16 mouse cellular contexts compared by ENCODE assay signal in the genomic region with DNA sequence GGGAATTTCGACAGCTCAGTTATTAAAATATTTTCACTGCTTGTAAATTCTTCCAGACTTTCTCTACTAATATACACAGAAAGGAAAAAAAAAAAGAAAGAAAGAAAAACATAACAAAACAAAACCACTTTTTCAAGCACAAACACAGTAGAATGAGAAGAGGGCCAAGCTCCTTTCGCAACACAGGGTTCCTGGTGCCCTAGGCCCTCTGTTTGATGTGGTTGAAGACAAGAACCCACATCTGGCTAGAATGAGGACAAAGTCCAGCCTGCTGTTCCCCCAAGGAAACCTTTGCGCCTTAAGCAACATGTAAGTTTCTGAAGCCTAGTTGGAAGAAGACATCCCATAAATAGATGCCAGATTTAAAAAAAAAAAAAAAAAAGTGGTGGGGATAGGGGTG.
DNase-seq lines count a peak whose midpoint lies in the region; ATAC-seq and TF ChIP-seq lines count a peak whose summit lies in the region.
"Had no signal": no experiment of that assay in that cellular context is flagged by ENCODE, and none has a peak within 500 bp of the region (broad histone marks: within the 10 kb centered on the region; RNA-seq: fewer than 3 reads in every experiment).

No protein-coding gene starts in this region.

- DNase-seq in kidney, adult 2 months: peak; percentile 52
- DNase-seq in lung, postnatal 0 days (ENCODE audit: low spot score): peak; percentile 25
- DNase-seq in lung, postnatal 14 days: no peak
- DNase-seq in 416B (ENCODE audit: low read depth): peak; percentile 76
- DNase-seq in hindbrain, embryonic 14.5 days (ENCODE audit: low spot score): no peak
- no peak for DNase-seq in hindbrain, embryonic 10.5 days (ENCODE audit: low spot score)
- DNase-seq: adrenal gland, adult 8-10 months; cerebellum, adult 9-10 months; gastrocnemius, postnatal 25 days; liver, postnatal 0 days; thymus, postnatal 14 days had no signal

- H3K4me2 ChIP-seq in kidney, embryonic 16.5 days (replicated peaks; ENCODE audit: low read depth, low read length): no peak overlapping the region
- H3K4me2 ChIP-seq in lung, postnatal 0 days (replicated peaks; ENCODE audit: low read depth, low read length): no peak overlapping the region
- H3K4me2 ChIP-seq in intestine, postnatal 0 days (replicated peaks; ENCODE audit: low read depth): no peak overlapping the region
- H3K4me2 ChIP-seq in hindbrain, embryonic 14.5 days (replicated peaks): no peak overlapping the region
- H3K4me2 ChIP-seq: forebrain, embryonic 15.5 days; midbrain, embryonic 13.5 days had no signal

- H3K4me3 ChIP-seq in kidney, adult 2 months (ENCODE audit: insufficient read depth, low read depth, low read length): no peak overlapping the region
- H3K4me3 ChIP-seq in kidney, embryonic 16.5 days (ENCODE audit: low read length): no peak overlapping the region
- no peak overlapping the region for H3K4me3 ChIP-seq in lung, postnatal 0 days (ENCODE audit: low read depth, low read length)
- H3K4me3 ChIP-seq in intestine, postnatal 0 days (ENCODE audit: low read depth, low read length): no peak overlapping the region
- no peak overlapping the region for H3K4me3 ChIP-seq in hindbrain, embryonic 14.5 days (replicated peaks; ENCODE audit: low read length)
- no peak overlapping the region for H3K4me3 ChIP-seq in hindbrain, embryonic 10.5 days
- H3K4me3 ChIP-seq: erythroblast, embryonic 14.5 days; forebrain, embryonic 15.5 days; midbrain, embryonic 13.5 days had no signal

- TF ChIP-seq EP300 in lung, postnatal 0 days (IDR thresholded peaks at IDR 0.05): no peak

- no peaks in the 10 kb centered on the region for H3K36me3 ChIP-seq in kidney, adult 2 months (ENCODE audit: control insufficient read depth, insufficient read depth, low read length)
- no peaks in the 10 kb centered on the region for H3K36me3 ChIP-seq in kidney, embryonic 16.5 days (ENCODE audit: insufficient read depth, low read length)
- H3K36me3 ChIP-seq in lung, postnatal 0 days (ENCODE audit: insufficient read depth, low read length): no peaks in the 10 kb centered on the region
- H3K36me3 ChIP-seq in intestine, postnatal 0 days (ENCODE audit: control insufficient read depth, insufficient read depth): no peaks in the 10 kb centered on the region
- H3K36me3 ChIP-seq in hindbrain, embryonic 14.5 days (replicated peaks; ENCODE audit: control insufficient read depth, insufficient read depth): no peaks in the 10 kb centered on the region
- no peaks in the 10 kb centered on the region for H3K36me3 ChIP-seq in hindbrain, embryonic 10.5 days
- H3K36me3 ChIP-seq: forebrain, embryonic 15.5 days; midbrain, embryonic 13.5 days had no signal

- peaks cover 5% of the 10 kb centered on the region for H3K9me3 ChIP-seq in kidney, embryonic 16.5 days (ENCODE audit: low read length)
- no peaks in the 10 kb centered on the region for H3K9me3 ChIP-seq in lung, postnatal 0 days (ENCODE audit: low read length)
- H3K9me3 ChIP-seq in intestine, postnatal 0 days (ENCODE audit: control insufficient read depth): no peaks in the 10 kb centered on the region
- H3K9me3 ChIP-seq in hindbrain, embryonic 14.5 days (ENCODE audit: control insufficient read depth, low read length): no peaks in the 10 kb centered on the region; the same call in 1 of the 2 replicates
- H3K9me3 ChIP-seq in hindbrain, embryonic 10.5 days: peaks cover 6% of the 10 kb centered on the region
- H3K9me3 ChIP-seq: forebrain, embryonic 15.5 days had no signal

- no peak for TF ChIP-seq CTCF in kidney, adult 2 months (conservative IDR thresholded peaks at IDR 0.05; ENCODE audit: insufficient read depth, insufficient read length, low read depth, low read length)
- TF ChIP-seq CTCF in lung, postnatal 0 days (IDR thresholded peaks at IDR 0.05): no peak
- no peak for TF ChIP-seq CTCF in intestine, postnatal 0 days (IDR thresholded peaks at IDR 0.05; ENCODE audit: low read depth)

- WGBS in kidney, adult 2 months: 51% methylated on average over 3 of the region's 3 CpGs
- 84% methylated on average over 3 of the region's 3 CpGs for WGBS in kidney, embryonic 16.5 days
- WGBS in lung, postnatal 0 days: 60% methylated on average over 3 of the region's 3 CpGs
- WGBS in intestine, postnatal 0 days: 42% methylated on average over 3 of the region's 3 CpGs
- 90% methylated on average over 3 of the region's 3 CpGs for WGBS in hindbrain, embryonic 14.5 days
- WGBS in hindbrain, embryonic 10.5 days: 89% methylated on average over 3 of the region's 3 CpGs

- H3K27ac ChIP-seq in kidney, adult 2 months (ENCODE audit: insufficient read depth, low read depth, low read length): no peak overlapping the region
- H3K27ac ChIP-seq in kidney, embryonic 16.5 days (ENCODE audit: low read length): no peak overlapping the region
- no peak overlapping the region for H3K27ac ChIP-seq in lung, postnatal 0 days (ENCODE audit: low read length)
- no peak overlapping the region for H3K27ac ChIP-seq in intestine, postnatal 0 days (ENCODE audit: low read depth, low read length)
- H3K27ac ChIP-seq in hindbrain, embryonic 14.5 days: no peak overlapping the region
- H3K27ac ChIP-seq in hindbrain, embryonic 10.5 days: no peak overlapping the region
- H3K27ac ChIP-seq: forebrain, embryonic 15.5 days; midbrain, embryonic 13.5 days had no signal

- ATAC-seq in kidney, embryonic 16.5 days (ENCODE audit: low FRiP score, low TSS enrichment): no peak
- no peak for ATAC-seq in lung, postnatal 0 days
- ATAC-seq in intestine, postnatal 0 days: peak; percentile 41; the same call in 1 of the 2 replicates
- no peak for ATAC-seq in hindbrain, embryonic 14.5 days (ENCODE audit: low FRiP score)
- ATAC-seq: forebrain, embryonic 15.5 days; midbrain, embryonic 13.5 days had no signal

- H3K27me3 ChIP-seq in kidney, adult 2 months (replicated peaks; ENCODE audit: control insufficient read depth, insufficient read depth, low read length): no peaks in the 10 kb centered on the region
- no peaks in the 10 kb centered on the region for H3K27me3 ChIP-seq in kidney, embryonic 16.5 days (ENCODE audit: insufficient read depth, low read length)
- no peaks in the 10 kb centered on the region for H3K27me3 ChIP-seq in lung, postnatal 0 days (replicated peaks; ENCODE audit: insufficient read depth, low read length)
- H3K27me3 ChIP-seq in intestine, postnatal 0 days (replicated peaks; ENCODE audit: control insufficient read depth, insufficient read depth, low read length): no peaks in the 10 kb centered on the region
- H3K27me3 ChIP-seq in hindbrain, embryonic 14.5 days (ENCODE audit: control insufficient read depth, insufficient read depth, low read length): no peaks in the 10 kb centered on the region
- H3K27me3 ChIP-seq in hindbrain, embryonic 10.5 days (ENCODE audit: insufficient read depth, poor library complexity, severe bottlenecking): no peaks in the 10 kb centered on the region
- H3K27me3 ChIP-seq: forebrain, embryonic 15.5 days; midbrain, embryonic 13.5 days had no signal

- no peak for TF ChIP-seq POLR2A in kidney, adult 2 months (IDR thresholded peaks at IDR 0.05; ENCODE audit: low read depth, low read length)

- H3K4me1 ChIP-seq in kidney, adult 2 months (ENCODE audit: control insufficient read depth, insufficient read depth, low read length): peaks cover 6% of the 10 kb centered on the region; the same call in 1 of the 2 replicates
- H3K4me1 ChIP-seq in kidney, embryonic 16.5 days (ENCODE audit: insufficient read depth, low read length): peaks cover 10% of the 10 kb centered on the region; the same call in 1 of the 2 replicates
- peaks cover 6% of the 10 kb centered on the region; the same call in 1 of the 2 replicates for H3K4me1 ChIP-seq in lung, postnatal 0 days (ENCODE audit: insufficient read depth, low read depth, low read length)
- H3K4me1 ChIP-seq in intestine, postnatal 0 days (replicated peaks; ENCODE audit: control insufficient read depth, insufficient read depth, low read length): 0 out of 2 replicates have a peak, but pooled peaks cover 4% of the 10 kb centered on the region
- peaks cover 18% of the 10 kb centered on the region for H3K4me1 ChIP-seq in hindbrain, embryonic 14.5 days (replicated peaks; ENCODE audit: control insufficient read depth, insufficient read depth, low read length)
- peaks cover 9% of the 10 kb centered on the region for H3K4me1 ChIP-seq in hindbrain, embryonic 10.5 days (replicated peaks)

- no peak overlapping the region for H3K9ac ChIP-seq in kidney, embryonic 16.5 days (replicated peaks; ENCODE audit: low read length)
- no peak overlapping the region for H3K9ac ChIP-seq in lung, postnatal 0 days (replicated peaks; ENCODE audit: low read depth)
- no peak overlapping the region for H3K9ac ChIP-seq in intestine, postnatal 0 days (ENCODE audit: low read depth, low read length)
- H3K9ac ChIP-seq in hindbrain, embryonic 14.5 days: no peak overlapping the region
- H3K9ac ChIP-seq: forebrain, embryonic 15.5 days; liver, postnatal 0 days; midbrain, embryonic 13.5 days had no signal

Comparison
In these comparisons a context has a peak if more than half of its experiments do, and no peak if none do; other contexts are left out.
1. DNase-seq: peak in kidney, adult 2 months (single experiment), lung, postnatal 0 days (single experiment) and 416B (single experiment); none in lung, postnatal 14 days (single experiment), hindbrain, embryonic 14.5 days (single experiment) and hindbrain, embryonic 10.5 days (single experiment).